Mouse (Mus musculus) liver, adult 2 months (tissue): ENCODE data around the gene Serinc2.

ENCODE experiments used
- CTCF ChIP-seq: fragments of 200-500 bp; IDR thresholded peaks from 2 replicates; pipeline ENCODE4 v1.5.1; 2011; ENCODE audit warnings: low read depth, low read length, control low read depth
- POLR2A ChIP-seq: fragments of 200-500 bp; IDR thresholded peaks from 2 replicates; pipeline ENCODE4 v1.6.1; 2011; ENCODE audit warnings: low read length, control low read depth; ENCODE audit not compliant: insufficient read depth; ENCODE audit errors: extremely low read depth

- TF ChIP-seq POLR2A (no peak), CTCF (no peak)
Measured at GRCm38 (mm10) chr4:130323165-130323564, 44.2 kb upstream of the Serinc2 start.
